Mouse (Mus musculus): ENCODE measurements around the gene Klhl21. TPM values are rescaled to one million over a fixed set of nuclear protein-coding genes. Genes with fewer than 3 reads are reported as not detected.

The Klhl21 gene
- polyA plus RNA-seq, 1 experiment from 2014 or later: 26.1 TPM

GRCm38 (mm10) chr4:151983560-151983959, 25.0 kb upstream of the Klhl21 start:
- Histone ChIP-seq H3K27me3 (no peaks in the 10 kb centered on the region), H3K9me3 (replicated peaks) (no peaks in the 10 kb centered on the region), H3K4me3 (no peak overlapping the region), H3K4me1 (replicated peaks) (peaks cover 37% of the 10 kb centered on the region), H3K27ac (no peak overlapping the region), H3K9ac (no peak overlapping the region), H3K4me2 (0 out of 2 replicates have a peak overlapping the region, but pooled peaks have one; percentile 6), H3K36me3 (peaks cover 12% of the 10 kb centered on the region)
- 28% methylated on average over 8 of the region's 9 CpGs for WGBS
- ATAC-seq (replicated peaks; ENCODE audit: insufficient number of reproducible peaks, insufficient read depth, low FRiP score, low read depth): no peak

- Histone ChIP-seq H3K4me3 (no peak overlapping the region), H3K4me2 (no peak overlapping the region), H3K27ac (no peak overlapping the region), H3K9ac (no peak overlapping the region), H3K36me3 (peaks cover 9% of the 10 kb centered on the region), H3K9me3 (replicated peaks) (no peaks in the 10 kb centered on the region), H3K4me1 (replicated peaks) (peaks cover 42% of the 10 kb centered on the region), H3K27me3 (no peaks in the 10 kb centered on the region)
- 41% methylated on average over 10 of the region's 10 CpGs for WGBS
- ATAC-seq (replicated peaks; ENCODE audit: insufficient number of reproducible peaks, insufficient read depth, low FRiP score, low read depth): no peak
These were observed 22.7 kb upstream of the Klhl21 start for GRCm38 (mm10) chr4:151985886-151986285.

GRCm38 (mm10) chr4:151986650-151987049, 22.0 kb upstream of the Klhl21 start:
- no peaks in the 10 kb centered on the region for H3K27me3 ChIP-seq
- ATAC-seq (replicated peaks; ENCODE audit: insufficient number of reproducible peaks, insufficient read depth, low FRiP score, low read depth): no peak
- H3K27ac ChIP-seq: no peak overlapping the region
- whole genome bisulfite sequencing: 67% methylated on average over 8 of the region's 8 CpGs
- H3K36me3 ChIP-seq: peaks cover 16% of the 10 kb centered on the region
- no peak overlapping the region for H3K9ac ChIP-seq
- no peaks in the 10 kb centered on the region for H3K9me3 ChIP-seq (replicated peaks)
- peaks cover 42% of the 10 kb centered on the region for H3K4me1 ChIP-seq (replicated peaks)
- no peak overlapping the region for H3K4me3 ChIP-seq
- H3K4me2 ChIP-seq: no peak overlapping the region

- 23% methylated on average over 10 of the region's 10 CpGs for WGBS
- Histone ChIP-seq H3K36me3 (peaks cover 26% of the 10 kb centered on the region), H3K9ac (peak overlapping the region; percentile 94)
These were observed 20.6 kb upstream of the Klhl21 start for GRCm38 (mm10) chr4:151988014-151988341.

GRCm38 (mm10) chr4:151988342-151989109, 20.1 kb upstream of the Klhl21 start, which contains the start of gene Thap3:
Thap3 (minus strand) TSS chr4:151988997.
- H3K9me3 ChIP-seq (replicated peaks): no peaks in the 10 kb centered on the region
- no peaks in the 10 kb centered on the region for H3K27me3 ChIP-seq
- 1% methylated on average over 52 of the region's 54 CpGs for WGBS
- peak; percentile 66 for ATAC-seq (replicated peaks; ENCODE audit: insufficient number of reproducible peaks, insufficient read depth, low FRiP score, low read depth)
- peak within 1 kb of the TSS; percentile 96 for H3K4me3 ChIP-seq
- H3K4me1 ChIP-seq (replicated peaks): peaks cover 43% of the 10 kb centered on the region
- peak within 1 kb of the TSS; percentile 83 for H3K27ac ChIP-seq
- H3K36me3 ChIP-seq: peaks cover 26% of the 10 kb centered on the region
- peak within 1 kb of the TSS; percentile 94 for H3K9ac ChIP-seq
- peak within 1 kb of the TSS; percentile 83 for H3K4me2 ChIP-seq

More at GRCm38 (mm10) chr4:151988014-151988341, 20.6 kb upstream of the Klhl21 start:
- no peak for ATAC-seq (replicated peaks; ENCODE audit: insufficient number of reproducible peaks, insufficient read depth, low FRiP score, low read depth)
- Histone ChIP-seq H3K27me3 (no peaks in the 10 kb centered on the region), H3K4me1 (replicated peaks) (peaks cover 43% of the 10 kb centered on the region), H3K4me3 (peak overlapping the region; percentile 96), H3K4me2 (peak overlapping the region; percentile 83), H3K27ac (peak overlapping the region; percentile 83; the same call in 1 of the 2 replicates), H3K9me3 (replicated peaks) (no peaks in the 10 kb centered on the region)

- no peak for ATAC-seq (replicated peaks; ENCODE audit: insufficient number of reproducible peaks, insufficient read depth, low FRiP score, low read depth)
- Histone ChIP-seq H3K27ac (peak overlapping the region; percentile 83), H3K9me3 (replicated peaks) (no peaks in the 10 kb centered on the region), H3K36me3 (peaks cover 26% of the 10 kb centered on the region), H3K4me2 (peak overlapping the region; percentile 83), H3K4me3 (peak overlapping the region; percentile 96), H3K4me1 (replicated peaks) (peaks cover 43% of the 10 kb centered on the region), H3K27me3 (no peaks in the 10 kb centered on the region), H3K9ac (peak overlapping the region; percentile 94)
- WGBS: 35% methylated on average over 6 of the region's 6 CpGs
These were observed 19.5 kb upstream of the Klhl21 start for GRCm38 (mm10) chr4:151989110-151989488.

- Histone ChIP-seq H3K36me3 (peaks cover 26% of the 10 kb centered on the region), H3K27ac (no peak overlapping the region), H3K9me3 (replicated peaks) (no peaks in the 10 kb centered on the region), H3K4me3 (no peak overlapping the region), H3K9ac (no peak overlapping the region), H3K4me1 (replicated peaks) (peaks cover 37% of the 10 kb centered on the region), H3K4me2 (no peak overlapping the region), H3K27me3 (no peaks in the 10 kb centered on the region)
- WGBS: 85% methylated on average over 9 of the region's 9 CpGs
- ATAC-seq (replicated peaks; ENCODE audit: insufficient number of reproducible peaks, insufficient read depth, low FRiP score, low read depth): no peak
These were observed 16.5 kb upstream of the Klhl21 start for GRCm38 (mm10) chr4:151992091-151992490.

GRCm38 (mm10) chr4:151993035-151993434, 15.6 kb upstream of the Klhl21 start:
- 0 out of 2 replicates have a peak overlapping the region, but pooled peaks have one; percentile 2 for H3K4me3 ChIP-seq
- H3K9ac ChIP-seq: no peak overlapping the region
- ATAC-seq (replicated peaks; ENCODE audit: insufficient number of reproducible peaks, insufficient read depth, low FRiP score, low read depth): no peak
- no peak overlapping the region for H3K27ac ChIP-seq
- 0 out of 2 replicates have a peak overlapping the region, but pooled peaks have one; percentile 89 for H3K4me2 ChIP-seq
- peaks cover 35% of the 10 kb centered on the region for H3K4me1 ChIP-seq (replicated peaks)
- WGBS: 60% methylated on average over 6 of the region's 6 CpGs
- H3K36me3 ChIP-seq: peaks cover 26% of the 10 kb centered on the region
- H3K27me3 ChIP-seq: no peaks in the 10 kb centered on the region
- H3K9me3 ChIP-seq (replicated peaks): no peaks in the 10 kb centered on the region

GRCm38 (mm10) chr4:151994228-151995171, 14.1 kb upstream of the Klhl21 start:
- 0 out of 2 replicates have a peak, but pooled peaks have one; percentile 0 for ATAC-seq (replicated peaks; ENCODE audit: insufficient number of reproducible peaks, insufficient read depth, low FRiP score, low read depth)
- 3% methylated on average over 61 of the region's 61 CpGs for WGBS
- Histone ChIP-seq H3K9ac (peak overlapping the region; percentile 96), H3K4me2 (peak overlapping the region; percentile 89), H3K4me3 (peak overlapping the region; percentile 100), H3K27ac (peak overlapping the region; percentile 84), H3K36me3 (peaks cover 26% of the 10 kb centered on the region), H3K4me1 (replicated peaks) (peaks cover 28% of the 10 kb centered on the region), H3K9me3 (replicated peaks) (no peaks in the 10 kb centered on the region), H3K27me3 (no peaks in the 10 kb centered on the region)

GRCm38 (mm10) chr4:151995371-151996172, 13.0 kb upstream of the Klhl21 start:
- 1% methylated on average over 75 of the region's 111 CpGs for WGBS
- H3K27me3 ChIP-seq: no peaks in the 10 kb centered on the region
- H3K27ac ChIP-seq: peak overlapping the region; percentile 84
- peak overlapping the region; percentile 89 for H3K4me2 ChIP-seq
- peaks cover 28% of the 10 kb centered on the region for H3K4me1 ChIP-seq (replicated peaks)
- peak overlapping the region; percentile 100 for H3K4me3 ChIP-seq
- H3K9me3 ChIP-seq (replicated peaks): no peaks in the 10 kb centered on the region
- ATAC-seq (replicated peaks; ENCODE audit: insufficient number of reproducible peaks, insufficient read depth, low FRiP score, low read depth): peak; percentile 24
- peaks cover 21% of the 10 kb centered on the region for H3K36me3 ChIP-seq
- peak overlapping the region; percentile 96 for H3K9ac ChIP-seq
